Mouse (Mus musculus) testis, adult 10 weeks (tissue): ENCODE measurements around the gene Zcchc14. TPM values are rescaled to one million over a fixed set of nuclear protein-coding genes. Genes with fewer than 3 reads are reported as not detected.

Experiments
- polyA plus RNA-seq: library from polyadenylated mRNA; stranded (reverse); fragments of 350-450 nt; fragmentation: Illumina TruSeq; extraction: RNeasy Lipid Tissue Mini Kit (QIAGEN cat#74804); gene quantifications from one replicate; pipeline ENCODE4 v1.2.3, GENCODE M21; 2014; ENCODE audit warnings: low read depth, low replicate concordance

Zcchc14 gene
- polyA plus RNA-seq, result 11.6 TPM

DNA sequence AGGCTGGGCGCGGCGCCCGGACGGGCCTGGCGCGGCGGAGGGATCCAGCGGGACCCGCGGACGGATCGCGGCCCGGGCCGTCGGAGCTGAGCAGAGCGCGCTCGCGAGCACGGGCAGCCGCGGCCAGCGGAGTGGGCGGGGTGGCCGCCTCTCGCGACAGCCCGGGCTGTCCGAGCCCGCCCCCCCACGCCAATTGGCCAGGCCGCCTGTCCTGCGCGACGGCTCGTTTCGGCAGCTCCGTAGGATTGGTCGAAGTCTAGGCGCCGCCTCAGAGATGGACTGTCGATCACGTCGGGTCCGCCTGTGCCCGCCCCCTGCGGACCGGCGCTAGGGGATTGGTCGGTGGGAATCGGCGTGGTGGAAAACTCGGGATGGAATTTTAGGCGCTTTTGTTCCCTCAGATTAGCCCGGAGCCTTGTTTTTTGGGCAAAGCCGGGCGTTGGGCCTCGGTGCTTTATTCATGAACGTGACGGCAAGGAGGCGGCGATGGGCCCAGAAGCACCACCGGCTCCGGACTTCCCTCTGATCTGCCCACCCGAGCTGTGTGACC is at the start of gene Zcchc14:
TSS of gene Zcchc14 (minus strand) at position 128 of the 550 bp plus-strand sequence.

DNA sequence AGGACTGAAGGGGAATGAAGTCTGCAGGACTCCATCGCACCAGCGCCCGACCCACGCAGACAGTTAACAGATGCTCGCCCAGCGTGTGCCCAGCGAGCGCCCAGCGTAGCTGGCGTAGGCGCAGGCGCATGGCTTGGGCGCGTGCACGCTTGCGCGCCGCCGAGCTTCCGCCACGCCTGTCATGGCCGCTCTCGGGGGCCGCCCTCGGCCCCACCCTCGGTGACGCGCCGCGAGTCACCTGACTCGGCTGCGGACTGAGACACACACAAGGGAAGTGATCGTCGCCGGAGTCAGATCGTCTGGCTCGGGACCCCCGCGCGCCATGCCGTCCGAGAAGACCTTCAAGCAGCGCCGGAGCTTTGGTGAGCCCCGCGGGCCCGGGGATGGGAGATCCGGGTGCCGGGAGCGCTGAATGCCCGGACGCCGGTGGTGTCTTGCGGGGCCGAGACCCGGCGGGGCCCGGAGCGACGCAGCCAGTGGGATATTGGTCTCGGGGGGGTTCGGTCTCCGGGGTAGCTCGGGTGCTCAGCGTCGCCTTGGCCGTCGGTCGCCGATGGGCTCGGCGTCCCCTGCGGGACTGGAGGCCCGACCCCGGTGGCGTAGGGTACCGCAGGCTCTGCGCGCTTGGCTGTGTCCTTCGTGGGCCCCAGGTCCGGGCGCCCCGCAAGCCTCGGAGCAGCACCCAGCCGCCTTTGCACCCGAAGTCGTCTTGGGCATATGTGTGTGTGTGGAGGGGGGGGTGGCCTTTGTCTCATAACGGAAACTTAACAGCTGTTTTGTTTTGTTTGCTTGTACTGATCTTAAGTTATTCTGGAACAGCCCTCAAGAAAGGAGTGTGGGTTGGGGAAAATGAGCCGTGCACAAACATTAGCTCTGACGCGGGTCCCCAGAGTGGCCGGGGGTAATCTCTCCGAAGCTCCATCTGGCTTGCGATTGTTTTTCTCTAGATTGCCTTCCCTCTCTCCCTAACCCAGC is 62.2 kb downstream of the Zcchc14 start, which contains the start of gene Map1lc3b:
TSS of gene Map1lc3b (plus strand) at position 159 of the 975 bp plus-strand sequence.

DNA sequence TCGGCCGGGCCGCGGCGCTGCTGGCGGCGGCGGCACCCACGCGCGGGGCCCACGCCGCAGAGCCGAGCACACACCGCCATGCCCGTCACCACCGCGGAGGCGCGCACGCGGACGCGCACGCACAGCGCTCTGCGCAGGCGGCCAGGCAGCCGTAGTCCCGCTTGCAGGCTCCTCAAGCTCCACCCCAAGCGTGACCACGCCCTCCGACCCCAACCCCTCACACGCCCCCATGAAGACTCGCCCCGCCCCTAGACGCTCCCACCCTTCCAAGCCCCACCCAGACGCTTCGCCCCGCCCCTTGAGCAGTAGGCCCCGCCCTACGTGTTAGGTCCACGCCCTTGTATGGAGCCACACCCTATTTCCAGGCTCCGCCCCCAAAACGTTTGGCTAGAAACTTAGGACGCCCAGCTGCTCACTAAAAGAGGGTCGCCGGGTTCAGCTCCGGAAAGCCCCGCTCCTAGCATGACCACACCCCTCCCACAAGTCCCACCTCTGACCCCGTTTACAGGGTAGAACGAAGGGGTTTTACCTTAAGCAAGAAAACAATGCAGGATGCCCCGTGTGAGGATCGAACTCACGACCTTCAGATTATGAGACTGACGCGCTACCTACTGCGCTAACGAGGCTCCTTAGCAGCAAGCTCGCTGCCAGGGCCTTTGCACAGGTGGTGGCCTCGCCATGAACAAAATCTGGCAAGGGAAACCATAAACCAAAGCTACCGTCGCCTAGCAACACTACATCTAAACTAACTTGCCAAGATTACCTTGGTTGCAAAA is 73.8 kb downstream of the Zcchc14 start, which contains the start of gene Fbxo31:
TSS of gene Fbxo31 (minus strand) at position 131 of the 776 bp plus-strand sequence.

Other genes with a start within 250 kb of the Zcchc14 start
- 8.6 TPM for gene 1700018B08Rik, start 108.6 kb downstream of the Zcchc14 start, polyA plus RNA-seq
- 0.50 TPM for gene Fbxo31, start 74.1 kb downstream of the Zcchc14 start, polyA plus RNA-seq
- 13.6 TPM for gene Map1lc3b, start 62.5 kb downstream of the Zcchc14 start, polyA plus RNA-seq
- gene Jph3, start 76.7 kb upstream of the Zcchc14 start, polyA plus RNA-seq, result 0.08 TPM
- gene Klhdc4, start 176.7 kb upstream of the Zcchc14 start, polyA plus RNA-seq, result 1.2 TPM